Mouse (Mus musculus): ENCODE data around the gene Dennd1a. TPM values are rescaled to one million over a fixed set of nuclear protein-coding genes. Genes with fewer than 3 reads are reported as not detected.

Dennd1a gene
- total and polyA plus RNA-seq, 2 experiments from 2014 or later: 16.7 to 52.1 TPM

- WGBS: 85% methylated on average over 6 of the region's 6 CpGs
- no peaks in the 10 kb centered on the region for H3K9me3 ChIP-seq (ENCODE audit: low read length)
- H3K27ac ChIP-seq (ENCODE audit: low read depth, low read length): no peak overlapping the region
- H3K4me3 ChIP-seq (ENCODE audit: low read depth, low read length): no peak overlapping the region
- H3K9ac ChIP-seq: no peak overlapping the region
- ATAC-seq: no peak
- H3K27me3 ChIP-seq (ENCODE audit: insufficient read depth, low read length): no peaks in the 10 kb centered on the region
- TF ChIP-seq CTCF (IDR thresholded peaks at IDR 0.05; ENCODE audit: low read depth): no peak
- no peaks in the 10 kb centered on the region for H3K36me3 ChIP-seq (ENCODE audit: insufficient read depth)
- no peak overlapping the region for H3K4me2 ChIP-seq (ENCODE audit: low read depth)
- no peak for DNase-seq
- peaks cover 11% of the 10 kb centered on the region; the same call in 1 of the 2 replicates for H3K4me1 ChIP-seq (ENCODE audit: insufficient read depth)
These were observed 537.9 kb downstream of the Dennd1a start for GRCm38 (mm10) chr2:37749323-37749722.

Small RNAs within 50 kb of the gene (microRNA-seq; reads per million reads assigned to microRNA genes)
- gene Gm44455: 0 reads per million in 2 experiments

Other genes starting within 250 kb of the Dennd1a start
- gene Lhx2, start 51.9 kb upstream of the Dennd1a start, total RNA-seq (2014; rRNA removed): 82.8 and 87.6 TPM in 2 replicates
- gene Lhx2, start 51.9 kb upstream of the Dennd1a start, polyA plus RNA-seq (2015; fragmentation: Nextera tagmentation; extraction: Ambion mirVana): 43.5 and 45.9 TPM in 2 replicates
- gene Nek6, start 224.3 kb upstream of the Dennd1a start, total RNA-seq (2014; rRNA removed): 19.7 and 21.0 TPM in 2 replicates
- gene Nek6, start 224.3 kb upstream of the Dennd1a start, polyA plus RNA-seq (2015; fragmentation: Nextera tagmentation; extraction: Ambion mirVana): 59.6 and 69.3 TPM in 2 replicates

Data from forebrain, postnatal 0 days (tissue).